Mouse (Mus musculus) midbrain, embryonic 10.5 days (tissue): ENCODE measurements around the gene Cd5. TPM values are rescaled to one million over a fixed set of nuclear protein-coding genes. Genes with fewer than 3 reads are reported as not detected.
A peak's percentile ranks its signal among the peaks of the same experiment; 100 is the strongest.

Experiments
- DNase-seq: peaks from one replicate; pipeline ENCODE4 v3.0.0-alpha.2; 2017; ENCODE audit warnings: low spot score
- H3K27ac ChIP-seq: fragments of 300-500 bp; sonication (generic); replicated peaks from 2 replicates; pipeline ENCODE4 v1.5.1; 2016; ENCODE audit warnings: mild to moderate bottlenecking
- H3K27me3 ChIP-seq: fragments of 300-500 bp; sonication (generic); 2 replicates; pipeline ENCODE4 v1.6.1; 2016; ENCODE audit warnings: low read depth, mild to moderate bottlenecking; ENCODE audit not compliant: poor library complexity, severe bottlenecking
- H3K36me3 ChIP-seq: fragments of 300-500 bp; sonication (generic); 2 replicates; pipeline ENCODE4 v1.6.1; 2016; ENCODE audit warnings: mild to moderate bottlenecking, moderate library complexity
- H3K4me1 ChIP-seq: fragments of 300-500 bp; sonication (generic); 2 replicates; pipeline ENCODE4 v1.6.1; 2016
- H3K4me3 ChIP-seq: fragments of 300-500 bp; sonication (generic); 2 replicates; pipeline ENCODE4 v1.5.1; 2016; ENCODE audit warnings: mild to moderate bottlenecking, moderate library complexity
- H3K9me3 ChIP-seq: fragments of 300-500 bp; sonication (generic); replicated peaks from 2 replicates; pipeline ENCODE4 v1.6.1; 2016; ENCODE audit warnings: mild to moderate bottlenecking
- WGBS: fragments of 180-500 bp; shearing (Covaris S2); methylation state at CpG from one replicate; pipeline ENCODE4 v1.1.7; 2016; 5-methylcytosine and 5-hydroxymethylcytosine counted together
- polyA plus RNA-seq: library from polyadenylated mRNA; unstranded; fragments of >200 nt; fragmentation: Nextera tagmentation; extraction: Ambion mirVana; gene quantifications from 2 replicates; pipeline ENCODE4 v1.2.1, GENCODE M21; 2016

The Cd5 gene
- polyA plus RNA-seq, 1 experiment from 2014 or later = not detected

DNA sequence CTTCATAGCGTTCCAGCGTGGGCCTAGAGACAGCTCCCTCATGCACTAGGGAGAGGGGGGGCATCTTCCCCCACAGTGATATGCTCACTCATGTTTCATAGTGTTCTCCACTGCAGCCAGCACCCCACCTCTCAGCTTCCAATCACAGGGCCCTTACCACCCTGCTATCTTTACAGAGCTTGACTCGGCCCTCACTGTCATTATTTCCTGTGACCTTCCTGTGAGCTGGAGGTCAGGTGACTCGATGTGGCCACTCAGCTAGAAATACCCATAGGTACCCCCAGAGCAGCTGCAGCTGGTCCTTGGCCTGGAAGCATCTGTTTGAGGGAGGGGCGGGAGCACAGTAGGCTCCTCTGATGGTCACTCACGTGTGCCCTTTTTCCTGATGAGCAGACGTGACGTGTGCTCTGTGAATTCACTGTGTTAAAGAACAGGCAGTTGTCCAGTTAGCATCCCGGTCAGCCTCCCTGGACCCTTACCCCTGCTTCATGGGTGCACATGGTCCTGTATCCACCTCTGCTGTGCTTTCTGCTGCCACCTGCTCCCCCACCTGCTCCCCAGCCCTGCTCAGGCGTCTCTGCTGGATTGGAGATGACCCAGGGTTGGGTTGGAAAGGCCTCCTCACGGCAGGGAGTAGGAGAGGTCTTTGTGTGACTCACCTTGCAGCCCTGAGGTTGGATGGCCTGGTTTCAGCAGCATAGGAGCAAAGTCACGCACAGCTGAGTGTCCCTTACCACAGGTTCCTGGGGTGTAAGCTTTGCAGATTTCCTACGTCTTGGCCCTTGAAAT, 31.5 kb downstream of the Cd5 start:
- Histone ChIP-seq H3K4me1 (peaks cover 23% of the 10 kb centered on the region), H3K27me3 (0 out of 2 replicates have a peak, but pooled peaks cover 8% of the 10 kb centered on the region), H3K9me3 (no peaks in the 10 kb centered on the region), H3K36me3 (peaks cover 55% of the 10 kb centered on the region), H3K4me3 (no peak overlapping the region), H3K27ac (no peak overlapping the region)
- DNase-seq = no peak
- WGBS = 84% methylated on average over 13 of the region's 13 CpGs

DNA sequence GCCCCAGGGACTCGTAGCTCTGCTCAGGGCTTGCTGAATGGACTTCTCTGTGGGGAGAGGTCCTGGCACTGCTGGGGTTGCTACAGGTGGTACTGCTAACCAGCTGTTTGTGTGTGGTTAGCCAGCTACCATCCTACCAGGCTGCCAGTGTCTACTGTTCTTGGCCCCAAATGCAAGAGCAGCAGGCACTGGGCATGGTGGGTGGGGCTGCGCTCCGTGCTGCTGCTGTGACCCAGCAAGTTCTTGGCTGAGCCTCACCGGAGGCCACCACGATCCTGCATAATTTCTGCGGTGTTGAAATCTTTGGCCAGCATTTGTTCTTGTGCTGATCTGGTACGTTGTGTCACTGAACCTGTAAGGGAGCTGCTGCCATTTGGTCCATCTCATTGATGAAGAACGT, 35.3 kb downstream of the Cd5 start:
- Histone ChIP-seq H3K27me3 (0 out of 2 replicates have a peak, but pooled peaks cover 12% of the 10 kb centered on the region), H3K36me3 (peaks cover 25% of the 10 kb centered on the region), H3K4me1 (peaks cover 47% of the 10 kb centered on the region), H3K4me3 (no peak overlapping the region), H3K9me3 (no peaks in the 10 kb centered on the region), H3K27ac (no peak overlapping the region)
- 92% methylated on average over 8 of the region's 8 CpGs for WGBS
- DNase-seq = no peak

DNA sequence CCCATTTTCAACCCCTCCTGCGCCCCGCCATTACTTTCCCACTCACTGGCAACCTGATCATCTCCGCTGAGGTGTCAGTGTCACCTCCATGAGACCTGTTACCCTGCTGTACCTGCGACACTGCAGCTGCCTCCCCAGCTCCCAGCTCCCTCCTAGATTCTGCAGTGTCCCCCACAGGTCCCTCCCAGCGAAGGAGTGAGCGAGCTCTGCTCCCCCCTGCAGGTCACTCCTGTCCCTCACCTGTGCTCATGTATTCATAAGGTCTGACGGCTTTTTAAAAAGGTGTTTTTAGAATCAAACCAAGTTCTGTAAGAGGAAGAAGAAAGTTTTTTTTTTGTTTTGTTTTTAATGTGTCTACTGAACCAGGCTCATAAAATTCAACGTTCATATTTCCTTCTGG, 36.7 kb downstream of the Cd5 start:
- 0 out of 2 replicates have a peak, but pooled peaks cover 12% of the 10 kb centered on the region for H3K27me3 ChIP-seq
- H3K9me3 ChIP-seq = no peaks in the 10 kb centered on the region
- peak overlapping the region; percentile 59 for H3K27ac ChIP-seq
- no peak for DNase-seq
- peaks cover 11% of the 10 kb centered on the region for H3K36me3 ChIP-seq
- WGBS = 84% methylated on average over 8 of the region's 8 CpGs
- H3K4me1 ChIP-seq = peaks cover 60% of the 10 kb centered on the region
- no peak overlapping the region for H3K4me3 ChIP-seq

DNA sequence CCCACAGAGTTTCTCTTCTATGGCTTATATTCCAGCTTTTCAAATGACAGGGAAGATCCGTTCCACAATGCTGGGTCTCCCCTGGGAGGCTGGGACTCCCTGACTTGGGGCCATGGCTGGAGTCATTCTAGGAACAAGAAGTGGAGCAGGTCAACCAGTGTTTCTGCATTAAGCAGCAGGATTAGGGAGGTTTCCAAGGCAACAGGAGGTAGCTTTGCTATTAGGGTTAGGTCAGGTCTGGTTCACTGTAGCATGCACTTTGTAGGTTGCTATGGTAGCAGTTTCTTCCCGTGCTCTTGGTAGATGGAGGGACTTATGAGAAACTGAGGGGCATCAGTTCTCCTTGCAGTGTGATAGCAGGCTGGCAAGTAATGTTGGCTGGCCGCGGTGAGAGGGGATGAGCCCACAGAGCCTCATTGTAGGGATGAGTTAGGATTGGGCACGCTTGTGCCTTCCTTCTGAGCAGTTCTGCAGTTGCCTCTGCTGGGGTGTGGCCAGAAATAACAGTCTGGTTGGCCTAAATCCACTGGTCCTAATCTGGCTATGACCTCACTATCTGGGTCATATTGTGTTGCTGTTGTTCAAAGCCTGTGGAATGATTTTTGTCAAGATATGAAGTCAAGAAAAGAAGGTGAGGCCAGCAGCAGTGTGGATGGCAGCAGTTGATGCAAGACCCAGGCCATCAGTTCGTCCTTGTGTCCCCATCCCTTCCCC, 37.6 kb downstream of the Cd5 start:
- 42% methylated on average over 6 of the region's 6 CpGs for WGBS
- Histone ChIP-seq H3K27me3 (0 out of 2 replicates have a peak, but pooled peaks cover 12% of the 10 kb centered on the region), H3K27ac (peak overlapping the region; percentile 59), H3K4me1 (peaks cover 67% of the 10 kb centered on the region), H3K36me3 (peaks cover 2% of the 10 kb centered on the region; the same call in 1 of the 2 replicates), H3K9me3 (no peaks in the 10 kb centered on the region), H3K4me3 (0 out of 2 replicates have a peak overlapping the region, but pooled peaks have one; percentile 2)
- peak; percentile 57 for DNase-seq

DNA sequence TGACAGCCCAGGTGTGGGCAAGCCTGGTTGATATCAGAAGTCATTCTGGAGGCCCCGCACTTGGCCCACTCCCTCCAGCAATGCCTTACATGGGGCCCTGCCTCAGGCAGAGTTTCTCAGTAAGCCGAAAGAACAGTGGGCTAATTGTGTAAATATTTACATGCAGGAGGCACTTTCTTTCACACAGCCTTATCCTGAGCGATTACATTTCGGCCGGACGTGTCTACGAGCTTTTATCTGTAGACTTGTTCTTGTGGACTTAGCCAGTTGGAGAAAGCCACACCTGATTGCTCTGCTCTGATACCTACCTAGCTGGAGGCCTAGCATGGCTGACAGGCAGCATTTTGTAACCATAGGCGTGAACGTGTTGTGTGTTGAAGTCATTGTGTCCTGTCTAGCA, 39.0 kb downstream of the Cd5 start:
- H3K27ac ChIP-seq = peak overlapping the region; percentile 61; the same call in 1 of the 2 replicates
- H3K4me1 ChIP-seq = peaks cover 73% of the 10 kb centered on the region
- 76% methylated on average over 9 of the region's 9 CpGs for WGBS
- H3K36me3 ChIP-seq = no peaks in the 10 kb centered on the region
- no peaks in the 10 kb centered on the region for H3K9me3 ChIP-seq
- H3K27me3 ChIP-seq = 0 out of 2 replicates have a peak, but pooled peaks cover 12% of the 10 kb centered on the region
- H3K4me3 ChIP-seq = no peak overlapping the region
- no peak for DNase-seq

DNA sequence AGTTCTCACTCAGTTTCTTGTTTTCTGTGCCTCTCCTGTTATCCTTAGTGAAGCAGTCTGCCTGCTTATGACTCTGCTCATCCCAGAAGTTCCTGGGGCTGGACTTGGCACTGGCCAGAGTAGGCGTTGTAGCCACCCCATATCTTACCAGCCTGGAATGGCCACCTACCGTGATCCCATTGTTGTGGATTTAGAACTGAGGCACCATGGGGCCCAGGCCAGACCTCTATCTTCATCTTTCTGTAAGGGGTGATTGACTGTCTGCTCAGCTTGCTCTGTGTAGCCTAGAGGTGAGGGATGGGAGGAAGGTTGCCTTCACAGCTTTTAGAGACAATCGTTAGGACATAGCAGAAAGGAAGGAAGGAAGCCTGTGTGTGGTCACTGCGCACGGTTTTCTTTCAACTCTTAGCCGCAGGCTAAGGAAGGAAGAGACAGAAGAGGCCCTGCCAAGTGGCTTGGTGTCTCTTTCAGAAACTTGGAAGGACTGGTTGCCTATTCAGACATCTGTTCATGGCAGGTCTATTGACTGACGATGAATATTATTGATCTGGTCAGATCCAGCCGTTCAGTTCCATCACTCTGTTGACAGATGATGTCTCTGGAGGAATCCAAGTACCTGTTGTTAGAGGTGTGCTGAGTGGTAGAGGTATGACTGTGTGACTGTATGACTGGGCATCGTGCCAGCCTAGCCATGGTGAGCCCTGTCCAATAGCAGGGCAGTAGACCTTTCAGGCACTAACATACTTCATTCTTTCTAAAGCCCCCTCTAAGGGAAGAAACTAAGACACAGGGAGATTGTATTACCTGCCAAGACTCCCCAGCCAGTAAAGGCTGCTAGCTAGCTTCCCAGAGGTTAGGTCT, 40.4 kb downstream of the Cd5 start:
- Histone ChIP-seq H3K9me3 (no peaks in the 10 kb centered on the region), H3K4me3 (no peak overlapping the region), H3K27me3 (0 out of 2 replicates have a peak, but pooled peaks cover 10% of the 10 kb centered on the region), H3K36me3 (no peaks in the 10 kb centered on the region), H3K27ac (0 out of 2 replicates have a peak overlapping the region, but pooled peaks have one; percentile 61), H3K4me1 (peaks cover 73% of the 10 kb centered on the region)
- whole genome bisulfite sequencing = 80% methylated on average over 9 of the region's 9 CpGs
- no peak for DNase-seq

DNA sequence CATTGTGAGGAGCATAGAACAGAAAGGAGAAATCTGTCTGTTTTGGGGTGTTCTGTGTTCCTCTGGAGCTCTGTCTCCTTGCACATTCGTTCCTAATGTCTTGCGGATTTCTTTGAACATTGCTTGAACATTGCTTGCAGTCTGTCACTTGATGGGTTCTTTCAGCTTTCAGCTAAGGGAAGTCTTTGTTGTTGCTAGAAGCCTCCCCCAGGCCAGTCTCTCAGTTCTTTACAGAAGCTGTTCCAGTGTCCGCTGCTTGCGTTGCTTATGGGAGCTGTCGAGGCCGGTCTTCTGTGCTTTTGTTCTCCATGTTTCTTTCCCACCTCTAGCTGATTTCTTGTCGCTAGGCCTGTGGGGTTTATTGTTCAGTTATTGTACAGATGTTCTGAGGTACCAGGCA, 43.0 kb downstream of the Cd5 start:
- Histone ChIP-seq H3K27ac (peak overlapping the region; percentile 46), H3K9me3 (no peaks in the 10 kb centered on the region), H3K36me3 (no peaks in the 10 kb centered on the region), H3K27me3 (0 out of 2 replicates have a peak, but pooled peaks cover 4% of the 10 kb centered on the region), H3K4me3 (no peak overlapping the region), H3K4me1 (peaks cover 55% of the 10 kb centered on the region)
- no peak for DNase-seq
- 46% methylated on average over 7 of the region's 7 CpGs for WGBS

DNA sequence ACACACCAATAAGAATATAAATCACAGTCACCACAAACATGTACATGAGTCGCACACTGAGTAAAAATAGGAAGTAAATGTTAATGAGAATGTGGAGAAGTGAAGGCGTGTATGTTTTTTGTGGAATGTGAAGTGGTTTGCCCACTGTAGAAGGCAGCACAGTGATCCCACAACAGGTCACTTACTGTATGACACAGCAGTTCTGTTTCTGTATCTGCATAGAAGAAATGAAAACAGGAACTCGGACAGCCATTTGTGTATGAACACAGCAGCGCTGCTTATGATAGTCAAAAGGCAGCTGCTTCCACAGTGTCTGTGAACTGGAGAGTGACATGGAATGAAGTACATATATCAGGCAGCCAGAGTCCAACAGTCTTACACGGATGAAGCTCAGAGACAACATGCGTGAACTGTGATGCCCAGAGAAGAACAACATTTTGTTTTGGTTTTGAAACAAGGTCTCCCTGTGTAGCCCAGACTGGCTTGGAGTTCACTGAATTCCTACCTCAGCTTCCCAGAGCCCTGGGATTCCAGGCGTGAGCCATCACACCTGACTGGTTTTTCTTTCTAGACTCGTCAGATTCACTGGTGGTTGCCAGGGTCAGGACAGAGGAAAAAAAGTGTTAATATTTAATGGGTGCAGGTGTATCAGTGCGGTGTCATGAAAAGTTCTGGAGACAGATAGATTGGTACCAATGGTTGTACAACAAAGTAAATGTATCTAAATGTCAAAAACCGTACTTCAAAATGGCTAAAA, 44.7 kb downstream of the Cd5 start:
- no peak for DNase-seq
- WGBS = 88% methylated on average over 10 of the region's 10 CpGs
- H3K36me3 ChIP-seq = no peaks in the 10 kb centered on the region
- H3K27ac ChIP-seq = no peak overlapping the region
- peaks cover 55% of the 10 kb centered on the region for H3K4me1 ChIP-seq
- H3K9me3 ChIP-seq = no peaks in the 10 kb centered on the region
- H3K4me3 ChIP-seq = no peak overlapping the region
- 0 out of 2 replicates have a peak, but pooled peaks cover 4% of the 10 kb centered on the region for H3K27me3 ChIP-seq

DNA sequence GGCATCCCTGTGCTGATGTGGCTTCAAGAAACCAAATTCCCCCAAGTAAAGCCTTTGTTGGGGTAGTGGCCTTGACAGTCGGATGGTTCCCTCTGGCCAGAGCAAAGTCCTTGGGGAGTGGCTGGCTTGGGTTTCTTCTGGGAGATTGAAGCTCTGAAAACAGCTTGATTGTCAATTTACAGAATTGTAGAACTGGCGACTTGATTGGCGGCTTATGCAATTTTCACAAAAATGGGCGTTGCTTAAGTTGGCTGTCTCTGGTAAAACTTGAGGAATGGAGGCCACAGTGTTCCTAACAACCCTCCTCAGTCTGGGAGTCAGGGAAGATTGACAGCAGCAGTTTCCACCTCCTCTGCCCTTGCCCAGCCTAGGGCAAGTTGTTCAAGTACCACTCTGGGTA, 46.4 kb downstream of the Cd5 start:
- H3K9me3 ChIP-seq = no peaks in the 10 kb centered on the region
- H3K4me1 ChIP-seq = peaks cover 51% of the 10 kb centered on the region
- H3K4me3 ChIP-seq = no peak overlapping the region
- H3K36me3 ChIP-seq = no peaks in the 10 kb centered on the region
- no peak for DNase-seq
- no peaks in the 10 kb centered on the region for H3K27me3 ChIP-seq
- WGBS = 92% methylated on average over 4 of the region's 4 CpGs
- H3K27ac ChIP-seq = no peak overlapping the region

DNA sequence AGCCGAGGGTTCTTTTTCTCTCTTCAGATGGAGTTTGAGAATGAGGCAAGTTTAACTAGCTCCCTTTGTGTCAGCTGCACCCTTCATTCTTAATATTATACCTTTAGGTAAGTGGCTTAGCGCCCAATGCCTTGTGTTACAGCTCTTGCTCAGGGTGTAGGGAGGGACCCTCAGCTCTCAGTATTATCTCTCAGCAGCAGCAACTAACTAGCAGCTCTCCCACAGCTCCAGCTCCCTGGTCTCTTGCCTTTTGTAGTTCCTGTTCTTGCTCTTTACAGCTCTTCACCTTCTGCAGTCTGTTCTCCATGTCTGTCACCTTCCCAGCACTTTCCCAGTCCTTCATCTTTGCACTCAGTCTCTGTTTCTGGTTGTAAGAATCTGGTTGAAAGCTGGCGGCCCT, 47.1 kb downstream of the Cd5 start:
- H3K4me3 ChIP-seq = no peak overlapping the region
- no peak for DNase-seq
- H3K36me3 ChIP-seq = no peaks in the 10 kb centered on the region
- H3K27ac ChIP-seq = no peak overlapping the region
- no peaks in the 10 kb centered on the region for H3K9me3 ChIP-seq
- H3K4me1 ChIP-seq = peaks cover 44% of the 10 kb centered on the region
- 86% methylated on average over 3 of the region's 3 CpGs for WGBS
- H3K27me3 ChIP-seq = no peaks in the 10 kb centered on the region

DNA sequence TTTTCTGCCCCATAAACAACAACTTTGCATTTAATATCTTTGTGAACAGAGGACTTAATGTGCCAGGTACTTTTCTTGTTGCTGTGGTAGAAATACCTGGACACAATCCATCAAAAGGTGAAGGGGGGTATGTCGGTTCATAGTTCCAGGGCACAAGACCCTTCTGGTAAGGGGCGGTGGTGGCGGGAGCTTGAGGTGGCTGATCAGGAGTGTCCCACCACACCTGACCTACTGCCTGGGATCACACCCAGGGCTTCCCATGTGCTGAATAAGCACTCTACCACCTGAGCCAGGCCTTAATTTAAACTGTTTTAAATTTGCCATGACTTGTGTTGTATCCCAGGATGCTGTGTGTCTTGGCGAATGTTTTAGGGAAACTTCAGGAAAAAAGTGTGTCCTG, 47.7 kb downstream of the Cd5 start:
- no peak for DNase-seq
- Histone ChIP-seq H3K36me3 (no peaks in the 10 kb centered on the region), H3K4me1 (peaks cover 42% of the 10 kb centered on the region), H3K4me3 (no peak overlapping the region), H3K27me3 (no peaks in the 10 kb centered on the region), H3K9me3 (no peaks in the 10 kb centered on the region), H3K27ac (no peak overlapping the region)
- 90% methylated on average over 4 of the region's 4 CpGs for WGBS

DNA sequence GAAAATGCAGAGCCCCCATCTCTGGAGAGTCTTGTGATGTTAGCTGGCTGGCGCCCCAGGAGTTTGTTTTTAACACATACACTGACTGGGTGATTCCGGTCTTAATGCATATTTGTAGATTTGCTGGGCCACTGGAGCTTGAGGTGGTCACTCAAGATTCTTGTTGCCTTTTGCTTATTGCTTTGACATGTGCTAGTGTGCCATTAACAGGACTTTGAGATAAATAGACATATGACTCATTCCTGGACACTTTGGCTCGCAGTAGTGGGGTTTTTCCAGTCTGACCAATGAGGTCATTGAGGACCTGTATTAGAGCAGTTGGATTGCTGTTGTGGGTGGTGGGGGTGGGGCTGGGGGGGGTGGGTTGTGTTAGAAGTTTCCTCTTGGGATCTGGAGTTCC, 48.5 kb downstream of the Cd5 start:
- H3K36me3 ChIP-seq = no peaks in the 10 kb centered on the region
- no peak overlapping the region for H3K4me3 ChIP-seq
- no peak overlapping the region for H3K27ac ChIP-seq
- DNase-seq = no peak
- no peaks in the 10 kb centered on the region for H3K27me3 ChIP-seq
- peaks cover 34% of the 10 kb centered on the region for H3K4me1 ChIP-seq
- WGBS = 93% methylated on average over 3 of the region's 3 CpGs
- H3K9me3 ChIP-seq = no peaks in the 10 kb centered on the region
